Mouse (Mus musculus) liver, adult 2 months (tissue): ENCODE data around the gene Mtx2. TPM values are rescaled to one million over a fixed set of nuclear protein-coding genes. Genes with fewer than 3 reads are reported as not detected.
A peak's percentile ranks its signal among the peaks of the same experiment; 100 is the strongest.

Experiments used
- DNase-seq: peaks from one replicate; pipeline ENCODE4 v3.0.0-alpha.2; 2011; ENCODE audit warnings: low read depth, low spot score; ENCODE audit errors: extremely low read depth
- H3K27ac ChIP-seq: fragments of 200-500 bp; replicated peaks from 2 replicates; pipeline ENCODE4 v1.5.1; 2012; ENCODE audit warnings: low read depth, mild to moderate bottlenecking, control low read depth, inconsistent platforms, low read length; ENCODE audit not compliant: insufficient read depth
- H3K27me3 ChIP-seq: fragments of 200-500 bp; 2 replicates; pipeline ENCODE4 v1.6.1; 2012; ENCODE audit warnings: mild to moderate bottlenecking, moderate library complexity, low read length, inconsistent platforms; ENCODE audit not compliant: control insufficient read depth, insufficient read depth
- H3K36me3 ChIP-seq: fragments of 200-500 bp; 2 replicates; pipeline ENCODE4 v1.6.1; 2012; ENCODE audit warnings: low read length, inconsistent platforms; ENCODE audit not compliant: control insufficient read depth, insufficient read depth
- H3K4me1 ChIP-seq: fragments of 200-500 bp; 2 replicates; pipeline ENCODE4 v1.6.1; 2011; ENCODE audit warnings: low read length; ENCODE audit not compliant: control insufficient read depth, insufficient read depth
- H3K4me3 ChIP-seq: fragments of 200-500 bp; 2 replicates; pipeline ENCODE4 v1.5.1; 2011; ENCODE audit warnings: low read depth, mild to moderate bottlenecking, control low read depth, low read length, moderate library complexity; ENCODE audit not compliant: insufficient read depth
- H3K79me2 ChIP-seq: fragments of 200-500 bp; 2 replicates; pipeline ENCODE4 v1.6.1; 2012; ENCODE audit warnings: inconsistent platforms, mild to moderate bottlenecking, low read length, moderate library complexity; ENCODE audit not compliant: control insufficient read depth, insufficient read depth
- H3K9ac ChIP-seq: fragments of 200-500 bp; 2 replicates; pipeline ENCODE4 v1.6.1; 2012; ENCODE audit warnings: low read depth, mild to moderate bottlenecking, control low read depth, inconsistent platforms, low read length
- CTCF ChIP-seq: fragments of 200-500 bp; IDR thresholded peaks from 2 replicates; pipeline ENCODE4 v1.5.1; 2011; ENCODE audit warnings: low read depth, low read length, control low read depth
- POLR2A ChIP-seq: fragments of 200-500 bp; IDR thresholded peaks from 2 replicates; pipeline ENCODE4 v1.6.1; 2011; ENCODE audit warnings: low read length, control low read depth; ENCODE audit not compliant: insufficient read depth; ENCODE audit errors: extremely low read depth
- WGBS: fragments of 180-500 bp; shearing (Covaris S2); methylation state at CpG from one replicate; pipeline ENCODE4 v1.1.7; 2018; 5-methylcytosine and 5-hydroxymethylcytosine counted together
- polyA plus RNA-seq: library from polyadenylated mRNA; depleted of rRNA; stranded (reverse); fragments of >200 nt; gene quantifications from 2 replicates; pipeline ENCODE4 v1.2.3, GENCODE M21; 2012
- total RNA-seq: library from RNA; depleted of rRNA; stranded (reverse); fragments of >200 nt; gene quantifications from 2 replicates; pipeline ENCODE4 v1.2.3, GENCODE M21; 2014

Mtx2 gene
- total and polyA plus RNA-seq, 2 experiments, result 43.0 to 51.7 TPM

GRCm38 (mm10) chr2:74874043-74874442 is 48.4 kb downstream of the Mtx2 start:
- WGBS, result 97% methylated on average over 9 of the region's 9 CpGs
- H3K27ac ChIP-seq, result no peak overlapping the region
- no peaks in the 10 kb centered on the region for H3K27me3 ChIP-seq
- H3K4me1 ChIP-seq, result no peaks in the 10 kb centered on the region
- H3K79me2 ChIP-seq, result no peaks in the 10 kb centered on the region
- H3K36me3 ChIP-seq, result peaks cover 29% of the 10 kb centered on the region
- no peak overlapping the region for H3K4me3 ChIP-seq
- no peak overlapping the region for H3K9ac ChIP-seq
- no peak for DNase-seq
- no peak for TF ChIP-seq CTCF
- no peak for TF ChIP-seq POLR2A

- Histone ChIP-seq H3K4me3 (no peak overlapping the region), H3K79me2 (no peaks in the 10 kb centered on the region), H3K9ac (no peak overlapping the region), H3K27ac (no peak overlapping the region), H3K36me3 (peaks cover 3% of the 10 kb centered on the region), H3K27me3 (no peaks in the 10 kb centered on the region), H3K4me1 (no peaks in the 10 kb centered on the region)
- 98% methylated on average over 9 of the region's 9 CpGs for WGBS
- no peak for DNase-seq
- TF ChIP-seq POLR2A (no peak), CTCF (no peak)
These were observed 58.8 kb downstream of the Mtx2 start for GRCm38 (mm10) chr2:74884357-74884756.

- Histone ChIP-seq H3K4me1 (no peaks in the 10 kb centered on the region; the same call in 1 of the 2 replicates), H3K27me3 (no peaks in the 10 kb centered on the region), H3K79me2 (no peaks in the 10 kb centered on the region), H3K9ac (no peak overlapping the region), H3K36me3 (no peaks in the 10 kb centered on the region), H3K4me3 (no peak overlapping the region), H3K27ac (no peak overlapping the region)
- no peak for DNase-seq
- TF ChIP-seq CTCF (no peak), POLR2A (no peak)
- WGBS, result 88% methylated on average over 5 of the region's 5 CpGs
These were observed 66.3 kb downstream of the Mtx2 start for GRCm38 (mm10) chr2:74891868-74892267.

- H3K9ac ChIP-seq, result no peak overlapping the region
- H3K4me1 ChIP-seq, result no peaks in the 10 kb centered on the region; the same call in 1 of the 2 replicates
- H3K36me3 ChIP-seq, result no peaks in the 10 kb centered on the region
- H3K4me3 ChIP-seq, result no peak overlapping the region
- no peak overlapping the region for H3K27ac ChIP-seq
- TF ChIP-seq CTCF (no peak), POLR2A (no peak)
- no peaks in the 10 kb centered on the region for H3K27me3 ChIP-seq
- H3K79me2 ChIP-seq, result no peaks in the 10 kb centered on the region
- WGBS, result 86% methylated on average over 7 of the region's 7 CpGs
- peak; percentile 32 for DNase-seq
These were observed 67.4 kb downstream of the Mtx2 start for GRCm38 (mm10) chr2:74892881-74893615.

- TF ChIP-seq POLR2A (no peak), CTCF (no peak)
These were observed 68.5 kb downstream of the Mtx2 start for GRCm38 (mm10) chr2:74894061-74894460.

GRCm38 (mm10) chr2:74899973-74900372 is 74.4 kb downstream of the Mtx2 start:
- no peak for TF ChIP-seq CTCF
- TF ChIP-seq POLR2A, result no peak
- H3K9ac ChIP-seq, result no peak overlapping the region
- H3K79me2 ChIP-seq, result no peaks in the 10 kb centered on the region
- DNase-seq, result no peak
- H3K27ac ChIP-seq, result no peak overlapping the region
- H3K4me1 ChIP-seq, result no peaks in the 10 kb centered on the region
- 64% methylated on average over 5 of the region's 5 CpGs for WGBS
- no peak overlapping the region for H3K4me3 ChIP-seq
- no peaks in the 10 kb centered on the region for H3K27me3 ChIP-seq
- H3K36me3 ChIP-seq, result no peaks in the 10 kb centered on the region

More at GRCm38 (mm10) chr2:74894061-74894460, 68.5 kb downstream of the Mtx2 start:
- WGBS, result 58% methylated on average over 2 of the region's 2 CpGs
- Histone ChIP-seq H3K27ac (no peak overlapping the region), H3K4me1 (no peaks in the 10 kb centered on the region; the same call in 1 of the 2 replicates), H3K9ac (no peak overlapping the region), H3K27me3 (no peaks in the 10 kb centered on the region), H3K4me3 (no peak overlapping the region), H3K79me2 (no peaks in the 10 kb centered on the region), H3K36me3 (no peaks in the 10 kb centered on the region)
- DNase-seq, result no peak
